Mouse (Mus musculus) c-Kit-positive CD71-negative TER-119-negative erythroid progenitor cells, embryonic 14.5 days (primary cell): ENCODE measurements around the gene Ddx42.
"Not testable (repeated sequence)": the region's sequence is repeated elsewhere in the genome, so short reads cannot be mapped to it uniquely, and the experiment has no call there.

Experiments used
- DNase-seq: peaks from one replicate; pipeline ENCODE4 v3.0.0-alpha.2; 2013; ENCODE audit warnings: low read depth

The Ddx42 gene

GRCm38 (mm10) chr11:106201337-106202122 is 15.2 kb upstream of the Ddx42 start:
- no peak for DNase-seq

GRCm38 (mm10) chr11:106202123-106202465 is 14.6 kb upstream of the Ddx42 start, which contains the start of gene Strada:
Gene Strada, minus strand, starts transcription at chr11:106202168.
- no peak for DNase-seq

- no peak for DNase-seq
Measured at GRCm38 (mm10) chr11:106212771-106213170, 4.0 kb upstream of the Ddx42 start.

GRCm38 (mm10) chr11:106214856-106215255 is 1.9 kb upstream of the Ddx42 start:
- no peak for DNase-seq

- DNase-seq = no peak
Measured at GRCm38 (mm10) chr11:106215450-106215859, 1.3 kb upstream of the Ddx42 start.

- peak; percentile 95 for DNase-seq
Measured at GRCm38 (mm10) chr11:106215927-106216729, 598 bp upstream of the Ddx42 start, which contains the start of gene Ccdc47. Gene Ccdc47, minus strand, starts transcription at chr11:106216344.

- DNase-seq = no peak
Measured at GRCm38 (mm10) chr11:106220603-106221002, 3.9 kb downstream of the Ddx42 start.

- not testable (repeated sequence) for DNase-seq
Measured at GRCm38 (mm10) chr11:106233978-106234377, 17.3 kb downstream of the Ddx42 start.

- DNase-seq = no peak
Measured at GRCm38 (mm10) chr11:106246834-106247233, 30.1 kb downstream of the Ddx42 start.

GRCm38 (mm10) chr11:106249326-106249725 is 32.6 kb downstream of the Ddx42 start:
- DNase-seq = no peak

- no peak for DNase-seq
Measured at GRCm38 (mm10) chr11:106254767-106255166, 38.0 kb downstream of the Ddx42 start.

GRCm38 (mm10) chr11:106255174-106255573 is 38.4 kb downstream of the Ddx42 start:
- peak; percentile 12 for DNase-seq

- DNase-seq = peak; percentile 96
Measured at GRCm38 (mm10) chr11:106255685-106256451, 39.1 kb downstream of the Ddx42 start, which contains the start of the genes Ftsj3 and Psmc5. Gene Ftsj3, minus strand, starts transcription at chr11:106256079. Gene Psmc5, plus strand, starts transcription at chr11:106256154.

GRCm38 (mm10) chr11:106256775-106257174 is 40.0 kb downstream of the Ddx42 start:
- no peak for DNase-seq

GRCm38 (mm10) chr11:106260826-106261450 is 44.2 kb downstream of the Ddx42 start:
- no peak for DNase-seq

GRCm38 (mm10) chr11:106263963-106264362 is 47.2 kb downstream of the Ddx42 start:
- DNase-seq = no peak

- DNase-seq = no peak
Measured at GRCm38 (mm10) chr11:106264988-106265387, 48.3 kb downstream of the Ddx42 start.

- no peak for DNase-seq
Measured at GRCm38 (mm10) chr11:106265570-106265969, 48.8 kb downstream of the Ddx42 start.

GRCm38 (mm10) chr11:106266431-106266830 is 49.7 kb downstream of the Ddx42 start:
- DNase-seq = no peak

- no peak for DNase-seq
Measured at GRCm38 (mm10) chr11:106267311-106267852, 50.7 kb downstream of the Ddx42 start.

- no peak for DNase-seq
Measured at GRCm38 (mm10) chr11:106267871-106268270, 51.1 kb downstream of the Ddx42 start.
